Mouse (Mus musculus) limb, embryonic 14.5 days (tissue): ENCODE data around the gene Ildr1. TPM values are rescaled to one million over a fixed set of nuclear protein-coding genes. Genes with fewer than 3 reads are reported as not detected.

Experiments used
- ATAC-seq: fragments of 200-750 bp; cut with Nextera tagmentation; 2 replicates; pipeline ENCODE4 v1.8.0; 2017; ENCODE audit warnings: low read depth, moderate number of reproducible peaks, moderate TSS enrichment; ENCODE audit not compliant: low FRiP score
- DNase-seq: peaks from one replicate; pipeline ENCODE4 v3.0.0-alpha.2; 2015; ENCODE audit warnings: low spot score
- H3K27ac ChIP-seq: fragments of 300-500 bp; sonication (generic); replicated peaks from 2 replicates; pipeline ENCODE4 v1.5.1; 2014; ENCODE audit warnings: low read depth, mild to moderate bottlenecking, low read length, moderate library complexity, mixed read lengths
- H3K27me3 ChIP-seq: fragments of 300-500 bp; sonication (generic); 2 replicates; pipeline ENCODE4 v1.6.1; 2014; ENCODE audit warnings: low read length, mixed read lengths; ENCODE audit not compliant: control insufficient read depth, insufficient read depth
- H3K36me3 ChIP-seq: fragments of 300-500 bp; sonication (generic); 2 replicates; pipeline ENCODE4 v1.6.1; 2014; ENCODE audit warnings: mild to moderate bottlenecking, low read length, moderate library complexity, mixed read lengths; ENCODE audit not compliant: control insufficient read depth, insufficient read depth
- H3K4me1 ChIP-seq: fragments of 300-500 bp; sonication (generic); 2 replicates; pipeline ENCODE4 v1.6.1; 2014; ENCODE audit warnings: antibody characterized with exemption, low read length, mixed read lengths; ENCODE audit not compliant: control insufficient read depth, insufficient read depth
- H3K4me2 ChIP-seq: fragments of 300-500 bp; sonication (generic); replicated peaks from 2 replicates; pipeline ENCODE4 v1.6.1; 2014; ENCODE audit warnings: low read depth, mild to moderate bottlenecking, low read length, moderate library complexity; ENCODE audit not compliant: severe bottlenecking
- H3K4me3 ChIP-seq: fragments of 300-500 bp; sonication (generic); replicated peaks from 2 replicates; pipeline ENCODE4 v1.5.1; 2014; ENCODE audit warnings: low read length
- H3K9ac ChIP-seq: fragments of 300-500 bp; sonication (generic); 2 replicates; pipeline ENCODE4 v1.6.1; 2014; ENCODE audit warnings: mild to moderate bottlenecking, low read depth, low read length, moderate library complexity; ENCODE audit not compliant: severe bottlenecking
- H3K9me3 ChIP-seq: fragments of 300-500 bp; sonication (generic); 2 replicates; pipeline ENCODE4 v1.6.1; 2016; ENCODE audit warnings: low read length; ENCODE audit not compliant: control insufficient read depth
- POLR2A ChIP-seq: fragments of 200-500 bp; IDR thresholded peaks from 2 replicates; pipeline ENCODE4 v1.8.0; 2012; ENCODE audit warnings: inconsistent platforms, mild to moderate bottlenecking, moderate library complexity, borderline replicate concordance; ENCODE audit not compliant: insufficient read depth, insufficient read length; ENCODE audit errors: extremely low read depth
- WGBS: fragments of 180-500 bp; shearing (Covaris S2); extraction: QIAGEN DNeasy Blood & Tissue Kit; methylation state at CpG from one replicate; pipeline ENCODE4 v1.1.7; 2014; 5-methylcytosine and 5-hydroxymethylcytosine counted together
- polyA plus RNA-seq, 2 experiments: library from polyadenylated mRNA; depleted of rRNA in 1 of 2; stranded (reverse) in 1 of 2; unstranded in 1 of 2; fragments of >200 nt; fragmentation: Nextera tagmentation in 1 of 2; extraction: Ambion mirVana in 1 of 2; gene quantifications; 2 replicates each; pipeline versions ENCODE4 v1.2.1 to v1.2.3; 2012 to 2014

Ildr1 gene
- polyA plus RNA-seq, 2 experiments, result 0.92 to 1.3 TPM

DNA sequence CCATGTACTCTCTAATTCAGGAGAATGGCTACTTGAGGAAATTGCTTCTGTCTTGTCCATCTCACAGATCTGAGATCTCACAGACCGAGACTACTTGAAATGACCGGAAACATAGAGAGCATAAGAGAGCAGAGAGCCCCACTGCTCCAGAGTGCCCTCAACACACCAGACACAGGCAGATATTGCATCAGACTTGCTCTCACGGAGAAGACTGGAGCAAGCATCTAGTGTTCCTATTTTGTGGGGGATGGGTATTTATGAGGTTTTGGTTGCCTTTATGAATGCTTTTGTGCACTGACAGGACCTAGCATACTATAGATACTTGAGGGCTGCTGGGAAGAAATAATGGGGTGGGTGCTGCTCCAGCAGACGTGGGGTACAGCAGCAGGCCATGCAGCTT is 20.6 kb upstream of the Ildr1 start:
- Histone ChIP-seq H3K4me1 (no peaks in the 10 kb centered on the region), H3K9ac (no peak overlapping the region), H3K4me2 (no peak overlapping the region), H3K27me3 (no peaks in the 10 kb centered on the region), H3K36me3 (no peaks in the 10 kb centered on the region), H3K9me3 (no peaks in the 10 kb centered on the region), H3K27ac (no peak overlapping the region), H3K4me3 (no peak overlapping the region)
- ATAC-seq (no peak), DNase-seq (no peak)
- TF ChIP-seq POLR2A, result no peak
- 78% methylated on average over 4 of the region's 4 CpGs for WGBS

DNA sequence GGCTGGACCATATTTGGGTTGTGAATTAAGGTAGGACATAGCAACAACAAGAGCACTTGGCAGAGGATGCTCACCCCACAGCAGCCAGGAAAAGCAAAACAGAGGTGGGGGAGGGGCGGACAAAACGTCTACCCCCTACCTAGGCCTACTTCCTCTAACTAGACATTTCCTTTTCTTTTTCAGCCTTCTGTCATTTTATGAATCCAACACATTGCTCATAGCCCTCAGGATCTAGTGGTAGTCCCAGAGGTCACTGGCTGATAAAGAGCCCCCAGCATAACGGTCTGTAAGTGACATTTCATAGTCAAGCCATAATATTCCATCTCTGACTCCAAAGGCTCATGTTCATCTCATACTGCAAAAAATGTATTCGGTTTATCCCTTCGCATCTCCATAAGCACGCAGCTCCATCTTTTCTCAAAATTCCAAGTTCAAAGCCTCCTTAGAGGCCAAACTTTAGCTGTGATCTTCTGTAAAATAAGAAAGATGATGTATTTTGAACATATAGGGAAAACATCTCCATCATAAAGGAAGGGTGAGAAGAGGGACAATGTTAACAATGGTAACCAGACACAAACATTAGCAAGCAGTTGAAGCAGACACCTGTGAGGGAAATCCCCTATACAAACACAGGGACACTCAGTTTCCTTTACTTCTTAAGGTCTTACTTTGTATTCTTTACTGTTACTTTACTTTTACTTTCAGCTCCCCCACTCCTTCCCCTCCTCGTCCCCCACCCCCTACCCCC is 19.1 kb upstream of the Ildr1 start:
- DNase-seq, result no peak
- no peaks in the 10 kb centered on the region for H3K4me1 ChIP-seq
- H3K36me3 ChIP-seq, result no peaks in the 10 kb centered on the region
- no peaks in the 10 kb centered on the region for H3K27me3 ChIP-seq
- H3K27ac ChIP-seq, result no peak overlapping the region
- no peak for ATAC-seq
- no peak overlapping the region for H3K4me3 ChIP-seq
- H3K9ac ChIP-seq, result no peak overlapping the region
- no peak overlapping the region for H3K4me2 ChIP-seq
- no peaks in the 10 kb centered on the region for H3K9me3 ChIP-seq
- no peak for TF ChIP-seq POLR2A
- WGBS, result 67% methylated on average over 7 of the region's 7 CpGs

DNA sequence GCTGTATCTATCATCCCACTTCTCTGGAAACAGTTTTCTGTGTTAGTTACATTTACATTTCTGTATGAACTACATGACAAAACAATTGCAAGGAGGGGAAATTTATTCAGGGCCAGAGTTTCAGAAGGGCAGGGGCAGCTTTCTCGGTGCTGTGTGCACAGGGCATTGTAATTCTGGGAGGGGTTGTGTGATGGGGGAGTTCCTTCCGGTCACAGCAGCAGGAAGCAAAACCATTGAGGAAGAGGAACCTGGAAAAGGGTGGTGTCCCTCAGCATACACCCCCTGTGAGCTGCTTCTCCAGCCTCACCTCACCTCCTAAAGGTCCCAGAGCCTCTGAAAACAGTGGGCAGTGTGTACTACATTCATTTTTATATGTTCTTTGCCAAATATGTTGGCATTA is 18.5 kb upstream of the Ildr1 start:
- DNase-seq, result no peak
- no peaks in the 10 kb centered on the region for H3K36me3 ChIP-seq

DNA sequence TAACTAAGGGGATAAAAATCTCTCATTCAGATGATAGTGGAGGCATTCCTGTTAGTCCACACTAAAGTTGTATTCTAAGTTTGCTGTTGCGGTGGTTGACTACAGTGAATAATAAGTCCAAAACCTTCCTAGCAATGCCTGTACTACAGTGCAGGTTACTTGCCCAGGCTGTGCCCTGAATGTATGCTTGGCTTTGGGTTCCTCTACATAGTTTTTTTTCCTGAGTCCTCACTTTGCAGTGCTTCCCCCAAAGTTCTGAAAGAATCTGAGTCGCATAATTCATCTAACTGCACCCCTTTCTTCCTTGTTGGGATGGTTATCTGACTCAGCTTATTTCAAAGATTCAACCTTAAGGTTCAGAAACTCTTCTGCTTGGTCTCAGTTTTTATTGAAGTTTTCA is 17.9 kb upstream of the Ildr1 start:
- no peak for TF ChIP-seq POLR2A
- Histone ChIP-seq H3K4me2 (no peak overlapping the region), H3K27me3 (no peaks in the 10 kb centered on the region), H3K36me3 (no peaks in the 10 kb centered on the region), H3K27ac (no peak overlapping the region), H3K9me3 (no peaks in the 10 kb centered on the region), H3K9ac (no peak overlapping the region), H3K4me3 (no peak overlapping the region), H3K4me1 (no peaks in the 10 kb centered on the region)
- ATAC-seq (no peak), DNase-seq (no peak)
- 94% methylated on average over 2 of the region's 2 CpGs for WGBS

More for the DNA sequence above, 18.5 kb upstream of the Ildr1 start:
- Histone ChIP-seq H3K4me3 (no peak overlapping the region), H3K27me3 (no peaks in the 10 kb centered on the region), H3K4me2 (no peak overlapping the region), H3K27ac (no peak overlapping the region), H3K9ac (no peak overlapping the region), H3K4me1 (no peaks in the 10 kb centered on the region), H3K9me3 (no peaks in the 10 kb centered on the region)
- no peak for ATAC-seq
- no peak for TF ChIP-seq POLR2A
- WGBS, result 51% methylated on average over 2 of the region's 2 CpGs

DNA sequence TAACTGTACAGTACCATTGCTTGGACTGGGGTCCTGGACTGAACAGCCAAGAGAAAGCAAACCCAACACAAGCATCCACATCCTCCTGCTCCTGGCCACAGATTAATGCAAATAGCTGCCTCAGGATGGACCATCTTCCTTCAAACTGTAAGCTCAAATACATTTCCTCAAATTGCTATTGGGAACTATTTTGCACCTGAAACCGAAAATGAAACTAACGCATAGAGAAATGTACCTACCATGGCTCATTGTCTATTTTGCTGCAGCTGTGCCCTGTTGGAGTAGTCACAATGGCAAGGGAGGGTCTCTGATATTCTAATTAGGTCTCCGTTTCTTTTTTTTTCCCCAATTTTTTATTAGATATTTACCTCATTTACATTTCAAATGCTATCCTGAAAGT is 11.9 kb upstream of the Ildr1 start:
- Histone ChIP-seq H3K9ac (no peak overlapping the region), H3K27ac (no peak overlapping the region), H3K9me3 (no peaks in the 10 kb centered on the region), H3K27me3 (no peaks in the 10 kb centered on the region), H3K36me3 (no peaks in the 10 kb centered on the region), H3K4me1 (no peaks in the 10 kb centered on the region), H3K4me3 (no peak overlapping the region), H3K4me2 (no peak overlapping the region)
- no peak for TF ChIP-seq POLR2A
- ATAC-seq (no peak), DNase-seq (no peak)
- 91% methylated on average over 3 of the region's 3 CpGs for WGBS
